Mouse (Mus musculus): ENCODE data around the gene Taar1.

GRCm38 (mm10) chr10:23937613-23938012 is 17.5 kb downstream of the Taar1 start:
- TF ChIP-seq POLR2A (IDR thresholded peaks at IDR 0.05; ENCODE audit: borderline replicate concordance, extremely low read depth, low read depth, low read length) (no peak), CTCF (IDR thresholded peaks at IDR 0.05; ENCODE audit: insufficient read depth, low read length) (no peak)

Data from lung, adult 2 months (tissue).